Mouse (Mus musculus): Measurements from ENCODE around the gene M1ap. TPM values are rescaled to one million over a fixed set of nuclear protein-coding genes. Genes with fewer than 3 reads are reported as not detected.

Gene M1ap
- total and polyA plus RNA-seq, 3 experiments: 2.4 to 6.4 (median 3.9) TPM

GRCm38 (mm10) chr6:83066441-83066840 lies 119.7 kb downstream of the M1ap start:
- Histone ChIP-seq H3K36me3 (replicated peaks in 1 of 2; ENCODE audit: control insufficient read depth in 1 of 2, insufficient read depth in 1 of 2, low read length in 1 of 2) (peaks cover 0 to 38% of the 10 kb centered on the region in 2 experiments), H3K27ac (ENCODE audit: insufficient read depth, low read depth) (no peak overlapping the region), H3K79me2 (replicated peaks; ENCODE audit: control insufficient read depth, extremely low read depth, insufficient read depth, poor library complexity, severe bottlenecking) (no peaks in the 10 kb centered on the region), H3K4me1 (ENCODE audit: control insufficient read depth in 1 of 2, insufficient read depth in 2 of 2) (no peaks in the 10 kb centered on the region), H3K9me3 (replicated peaks; ENCODE audit: low read length) (peaks cover 32% of the 10 kb centered on the region), H3K4me3 (replicated peaks in 1 of 3; ENCODE audit: low read depth in 2 of 3, low read length in 2 of 3, poor library complexity in 1 of 3) (no peak overlapping the region), H3K27me3 (replicated peaks) (no peaks in the 10 kb centered on the region), H3K9ac (ENCODE audit: insufficient read depth, low read depth) (no peak overlapping the region), H3K4me2 (ENCODE audit: insufficient read depth, low read depth, poor library complexity, severe bottlenecking) (no peak overlapping the region)
- in situ Hi-C loops (cut with MboI; ENCODE audit: low pct_ligation_motif_present, low pct_unique_long_range_greater_than_20kb, low sequenced_read_pairs): no loop called here
- TF ChIP-seq UBTF (IDR thresholded peaks at IDR 0.05; ENCODE audit: low read depth, low read length) (no peak), ZNF384 (IDR thresholded peaks at IDR 0.05; ENCODE audit: low read depth, low read length) (no peak), BHLHE40 (IDR thresholded peaks at IDR 0.05; ENCODE audit: low read depth, low read length) (no peak), ZKSCAN1 (IDR thresholded peaks at IDR 0.05; ENCODE audit: borderline replicate concordance, low read depth, low read length) (no peak), USF1 (IDR thresholded peaks at IDR 0.05; ENCODE audit: low read depth, low read length) (no peak), JUN (IDR thresholded peaks at IDR 0.05; ENCODE audit: insufficient read depth, low read depth, low read length) (no peak), ELF1 (IDR thresholded peaks at IDR 0.05; ENCODE audit: low read depth, low read length) (no peak), PAX5 (IDR thresholded peaks at IDR 0.05; ENCODE audit: low read length) (no peak), MYC (IDR thresholded peaks at IDR 0.05; ENCODE audit: low read depth, low read length) (no peak), USF2 (conservative IDR thresholded peaks at IDR 0.05; ENCODE audit: low read depth, low read length) (no peak), TBP (conservative IDR thresholded peaks at IDR 0.05; ENCODE audit: low read depth, low read length) (no peak), ZMIZ1 (IDR thresholded peaks at IDR 0.05; ENCODE audit: low read depth, low read length) (no peak), CTCF (conservative IDR thresholded peaks at IDR 0.05 in 1 of 2, IDR thresholded peaks at IDR 0.05 in 1 of 2; ENCODE audit: low read depth in 2 of 2, low read length in 2 of 2) (no peak), MAZ (IDR thresholded peaks at IDR 0.05; ENCODE audit: low read depth, low read length) (no peak), CHD2 (IDR thresholded peaks at IDR 0.05; ENCODE audit: low read length) (no peak), SMC3 (IDR thresholded peaks at IDR 0.05; ENCODE audit: low read depth, low read length) (no peak)
- dilution Hi-C loops (cut with MboI; ENCODE audit: extremely low pct_ligation_motif_present, extremely low pct_unique_long_range_greater_than_20kb, low sequenced_read_pairs): no loop called here
- no peak for DNase-seq (ENCODE audit: extremely low read depth)

GRCm38 (mm10) chr6:83068221-83068620 lies 121.5 kb downstream of the M1ap start:
- H3K79me2 ChIP-seq (replicated peaks; ENCODE audit: control insufficient read depth, extremely low read depth, insufficient read depth, poor library complexity, severe bottlenecking): no peaks in the 10 kb centered on the region
- H3K36me3 ChIP-seq (replicated peaks in 1 of 2; ENCODE audit: control insufficient read depth in 1 of 2, insufficient read depth in 1 of 2, low read length in 1 of 2): peaks cover 0 to 31% of the 10 kb centered on the region in 2 experiments
- no peak overlapping the region for H3K27ac ChIP-seq (ENCODE audit: insufficient read depth, low read depth)
- H3K9me3 ChIP-seq (replicated peaks; ENCODE audit: low read length): peaks cover 33% of the 10 kb centered on the region
- H3K4me1 ChIP-seq (ENCODE audit: control insufficient read depth in 1 of 2, insufficient read depth in 2 of 2): no peaks in the 10 kb centered on the region
- no peak overlapping the region for H3K4me3 ChIP-seq (replicated peaks in 1 of 3; ENCODE audit: low read depth in 2 of 3, low read length in 2 of 3, poor library complexity in 1 of 3)
- no peaks in the 10 kb centered on the region for H3K27me3 ChIP-seq (replicated peaks)
- in situ Hi-C loops (cut with MboI; ENCODE audit: low pct_ligation_motif_present, low pct_unique_long_range_greater_than_20kb, low sequenced_read_pairs) (no loop called here), dilution Hi-C loops (cut with MboI; ENCODE audit: extremely low pct_ligation_motif_present, extremely low pct_unique_long_range_greater_than_20kb, low sequenced_read_pairs) (no loop called here)
- TF ChIP-seq JUN (IDR thresholded peaks at IDR 0.05; ENCODE audit: insufficient read depth, low read depth, low read length) (no peak), MAFK (IDR thresholded peaks at IDR 0.05; ENCODE audit: insufficient replicate concordance, low read length) (no peak), MAZ (IDR thresholded peaks at IDR 0.05; ENCODE audit: low read depth, low read length) (no peak), NELFE (IDR thresholded peaks at IDR 0.05; ENCODE audit: low read depth, low read length) (no peak), IRF4 (IDR thresholded peaks at IDR 0.05; ENCODE audit: low read depth, low read length) (no peak), BHLHE40 (IDR thresholded peaks at IDR 0.05; ENCODE audit: low read depth, low read length) (no peak)
- H3K4me2 ChIP-seq (ENCODE audit: insufficient read depth, low read depth, poor library complexity, severe bottlenecking): no peak overlapping the region
- no peak overlapping the region for H3K9ac ChIP-seq (ENCODE audit: insufficient read depth, low read depth)
- no peak for DNase-seq (ENCODE audit: extremely low read depth)

Data from CH12.LX (cell line).